Mouse (Mus musculus): Measurements from ENCODE around the gene Isyna1. TPM values are rescaled to one million over a fixed set of nuclear protein-coding genes. Genes with fewer than 3 reads are reported as not detected.

Isyna1 gene
- polyA plus RNA-seq, 1 experiment from 2014 or later: 107 TPM

DNA sequence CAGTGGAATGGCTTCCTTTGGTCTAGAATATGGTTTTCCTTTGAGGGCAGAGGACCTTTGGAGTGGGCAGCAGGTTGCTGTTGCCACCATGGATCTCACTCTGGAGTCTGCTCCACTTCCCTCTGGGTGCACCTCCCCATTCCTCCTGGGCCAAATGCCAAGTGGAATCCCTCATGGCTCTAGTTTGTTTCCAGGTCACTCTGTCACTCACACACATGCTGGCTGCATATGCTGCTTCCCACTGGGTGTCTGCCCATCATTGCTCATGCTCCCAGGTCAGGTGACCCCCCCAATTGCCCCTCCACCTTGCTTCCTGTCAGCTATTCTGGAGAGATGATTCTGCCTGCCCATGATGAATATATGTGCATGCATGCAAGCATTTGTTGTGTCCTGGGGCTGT is 40.4 kb upstream of the Isyna1 start:
- H3K4me3 ChIP-seq (ENCODE audit: low read depth, low read length): no peak overlapping the region
- peaks cover 3% of the 10 kb centered on the region; the same call in 1 of the 2 replicates for H3K4me1 ChIP-seq (ENCODE audit: insufficient read depth)
- ATAC-seq (ENCODE audit: insufficient read depth) (no peak), DNase-seq (peak; percentile 67)
- no peak overlapping the region for H3K4me2 ChIP-seq
- H3K36me3 ChIP-seq (ENCODE audit: insufficient read depth): no peaks in the 10 kb centered on the region; the same call in 1 of the 2 replicates
- no peak overlapping the region for H3K9ac ChIP-seq
- no peak for TF ChIP-seq CTCF (IDR thresholded peaks at IDR 0.05; ENCODE audit: low read depth)
- no peaks in the 10 kb centered on the region for H3K27me3 ChIP-seq (ENCODE audit: insufficient read depth, low read length)
- H3K9me3 ChIP-seq (ENCODE audit: low read depth, low read length): no peaks in the 10 kb centered on the region
- H3K27ac ChIP-seq (ENCODE audit: low read depth): no peak overlapping the region

GRCm38 (mm10) chr8:70555079-70555747 is 39.0 kb upstream of the Isyna1 start:
- WGBS: 86% methylated on average over 4 of the region's 4 CpGs
- Histone ChIP-seq H3K27ac (ENCODE audit: low read depth) (no peak overlapping the region), H3K27me3 (ENCODE audit: insufficient read depth, low read length) (no peaks in the 10 kb centered on the region), H3K36me3 (ENCODE audit: insufficient read depth) (0 out of 2 replicates have a peak, but pooled peaks cover 2% of the 10 kb centered on the region), H3K4me3 (ENCODE audit: low read depth, low read length) (no peak overlapping the region), H3K4me1 (ENCODE audit: insufficient read depth) (peaks cover 7% of the 10 kb centered on the region; the same call in 1 of the 2 replicates), H3K9me3 (ENCODE audit: low read depth, low read length) (no peaks in the 10 kb centered on the region), H3K9ac (no peak overlapping the region), H3K4me2 (no peak overlapping the region)
- no peak for TF ChIP-seq CTCF (IDR thresholded peaks at IDR 0.05; ENCODE audit: low read depth)
- ATAC-seq (ENCODE audit: insufficient read depth) (no peak), DNase-seq (no peak)

DNA sequence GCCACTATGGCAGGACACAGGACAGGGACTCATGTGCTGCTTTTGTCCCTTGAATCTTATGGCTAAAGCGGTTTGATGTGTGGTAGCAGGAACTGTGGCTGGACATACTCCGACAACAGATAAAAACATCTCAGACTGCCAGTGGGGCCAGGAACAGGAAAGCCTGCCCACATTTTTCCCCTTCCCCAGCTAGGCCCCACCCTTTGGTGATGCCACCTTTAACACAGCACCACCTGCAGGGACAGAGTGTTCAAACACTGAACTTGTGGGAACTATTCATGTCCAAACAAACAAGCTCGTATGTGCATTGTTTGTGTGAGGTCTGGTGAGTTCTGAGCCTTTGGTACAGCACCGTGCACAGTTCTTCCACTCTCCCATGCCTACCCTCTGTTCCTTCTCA is 35.8 kb upstream of the Isyna1 start:
- WGBS: 55% methylated on average over 4 of the region's 4 CpGs
- Histone ChIP-seq H3K4me2 (no peak overlapping the region), H3K27ac (ENCODE audit: low read depth) (no peak overlapping the region), H3K36me3 (ENCODE audit: insufficient read depth) (0 out of 2 replicates have a peak, but pooled peaks cover 2% of the 10 kb centered on the region), H3K4me3 (ENCODE audit: low read depth, low read length) (no peak overlapping the region), H3K9ac (no peak overlapping the region), H3K4me1 (ENCODE audit: insufficient read depth) (peaks cover 20% of the 10 kb centered on the region; the same call in 1 of the 2 replicates), H3K9me3 (ENCODE audit: low read depth, low read length) (no peaks in the 10 kb centered on the region), H3K27me3 (ENCODE audit: insufficient read depth, low read length) (no peaks in the 10 kb centered on the region)
- ATAC-seq (ENCODE audit: insufficient read depth) (no peak), DNase-seq (peak; percentile 24)
- TF ChIP-seq CTCF (IDR thresholded peaks at IDR 0.05; ENCODE audit: low read depth): no peak

GRCm38 (mm10) chr8:70558983-70559382 is 35.2 kb upstream of the Isyna1 start:
- Histone ChIP-seq H3K9me3 (ENCODE audit: low read depth, low read length) (no peaks in the 10 kb centered on the region), H3K9ac (no peak overlapping the region), H3K4me1 (ENCODE audit: insufficient read depth) (peaks cover 18% of the 10 kb centered on the region; the same call in 1 of the 2 replicates), H3K4me3 (ENCODE audit: low read depth, low read length) (no peak overlapping the region), H3K27me3 (ENCODE audit: insufficient read depth, low read length) (no peaks in the 10 kb centered on the region), H3K27ac (ENCODE audit: low read depth) (no peak overlapping the region), H3K36me3 (ENCODE audit: insufficient read depth) (0 out of 2 replicates have a peak, but pooled peaks cover 2% of the 10 kb centered on the region), H3K4me2 (no peak overlapping the region)
- DNase-seq (no peak), ATAC-seq (ENCODE audit: insufficient read depth) (no peak)
- 77% methylated on average over 3 of the region's 3 CpGs for WGBS
- TF ChIP-seq CTCF (IDR thresholded peaks at IDR 0.05; ENCODE audit: low read depth): peak; percentile 44

DNA sequence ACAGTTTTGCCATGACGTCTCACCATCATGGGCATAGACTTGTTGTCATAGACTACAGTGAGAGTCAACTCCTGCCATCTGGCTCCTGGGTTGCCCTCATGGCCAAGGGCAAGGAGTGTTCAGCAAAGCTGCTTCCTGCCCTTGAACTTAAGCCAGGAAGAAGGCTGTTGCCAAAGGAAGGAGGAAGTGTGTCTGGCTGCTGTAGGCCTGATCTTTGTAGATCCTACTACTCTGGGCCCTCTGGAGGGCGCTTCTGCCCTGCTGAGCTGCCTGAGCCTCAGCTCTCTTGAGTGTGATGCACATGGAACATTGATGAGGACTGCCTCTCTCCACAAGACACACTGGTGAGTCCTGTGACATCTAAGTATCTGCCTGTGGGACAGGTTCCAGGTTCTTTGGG is 34.1 kb upstream of the Isyna1 start:
- Histone ChIP-seq H3K4me2 (no peak overlapping the region), H3K4me3 (ENCODE audit: low read depth, low read length) (no peak overlapping the region), H3K27ac (ENCODE audit: low read depth) (no peak overlapping the region), H3K4me1 (ENCODE audit: insufficient read depth) (peaks cover 17% of the 10 kb centered on the region; the same call in 1 of the 2 replicates), H3K9ac (no peak overlapping the region), H3K36me3 (ENCODE audit: insufficient read depth) (0 out of 2 replicates have a peak, but pooled peaks cover 2% of the 10 kb centered on the region), H3K9me3 (ENCODE audit: low read depth, low read length) (no peaks in the 10 kb centered on the region), H3K27me3 (ENCODE audit: insufficient read depth, low read length) (no peaks in the 10 kb centered on the region)
- 61% methylated on average over 2 of the region's 2 CpGs for WGBS
- peak; percentile 51 for TF ChIP-seq CTCF (IDR thresholded peaks at IDR 0.05; ENCODE audit: low read depth)
- DNase-seq (peak; percentile 71), ATAC-seq (ENCODE audit: insufficient read depth) (no peak)

GRCm38 (mm10) chr8:70560564-70560963 is 33.6 kb upstream of the Isyna1 start:
- no peak overlapping the region for H3K9ac ChIP-seq
- H3K27ac ChIP-seq (ENCODE audit: low read depth): peak overlapping the region; percentile 50; the same call in 1 of the 2 replicates
- TF ChIP-seq CTCF (IDR thresholded peaks at IDR 0.05; ENCODE audit: low read depth): no peak
- no peak for DNase-seq
- H3K9me3 ChIP-seq (ENCODE audit: low read depth, low read length): no peaks in the 10 kb centered on the region
- H3K4me1 ChIP-seq (ENCODE audit: insufficient read depth): peaks cover 17% of the 10 kb centered on the region; the same call in 1 of the 2 replicates
- H3K27me3 ChIP-seq (ENCODE audit: insufficient read depth, low read length): no peaks in the 10 kb centered on the region
- H3K4me2 ChIP-seq: no peak overlapping the region
- H3K36me3 ChIP-seq (ENCODE audit: insufficient read depth): 0 out of 2 replicates have a peak, but pooled peaks cover 2% of the 10 kb centered on the region
- H3K4me3 ChIP-seq (ENCODE audit: low read depth, low read length): no peak overlapping the region
- 62% methylated on average over 3 of the region's 3 CpGs for WGBS
- ATAC-seq (ENCODE audit: insufficient read depth): no peak

GRCm38 (mm10) chr8:70561357-70561756 is 32.8 kb upstream of the Isyna1 start:
- H3K4me1 ChIP-seq (ENCODE audit: insufficient read depth): peaks cover 17% of the 10 kb centered on the region; the same call in 1 of the 2 replicates
- ATAC-seq (ENCODE audit: insufficient read depth): 0 out of 2 replicates have a peak, but pooled peaks have one; percentile 28

More at GRCm38 (mm10) chr8:70561357-70561756, 32.8 kb upstream of the Isyna1 start:
- H3K4me2 ChIP-seq: no peak overlapping the region
- peak; percentile 57 for DNase-seq
- H3K27ac ChIP-seq (ENCODE audit: low read depth): no peak overlapping the region; the same call in 1 of the 2 replicates
- TF ChIP-seq CTCF (IDR thresholded peaks at IDR 0.05; ENCODE audit: low read depth): no peak
- H3K4me3 ChIP-seq (ENCODE audit: low read depth, low read length): no peak overlapping the region
- 26% methylated on average over 4 of the region's 4 CpGs for WGBS
- no peaks in the 10 kb centered on the region for H3K27me3 ChIP-seq (ENCODE audit: insufficient read depth, low read length)
- H3K36me3 ChIP-seq (ENCODE audit: insufficient read depth): 0 out of 2 replicates have a peak, but pooled peaks cover 2% of the 10 kb centered on the region
- no peaks in the 10 kb centered on the region for H3K9me3 ChIP-seq (ENCODE audit: low read depth, low read length)
- no peak overlapping the region for H3K9ac ChIP-seq

Data from lung, embryonic 14.5 days (tissue).